Mouse (Mus musculus) heart, embryonic 10.5 days (tissue): Measurements from ENCODE around the gene Ppp1r9a. TPM values are rescaled to one million over a fixed set of nuclear protein-coding genes. Genes with fewer than 3 reads are reported as not detected.
A peak's percentile ranks its signal among the peaks of the same experiment; 100 is the strongest.

ENCODE experiments used
- DNase-seq: peaks from one replicate; pipeline ENCODE4 v3.0.0-alpha.2; 2017; ENCODE audit warnings: low spot score
- H3K27ac ChIP-seq: fragments of 300-500 bp; sonication (generic); 2 replicates; pipeline ENCODE4 v1.5.1; 2016; ENCODE audit warnings: mild to moderate bottlenecking
- H3K27me3 ChIP-seq: fragments of 300-500 bp; sonication (generic); 2 replicates; pipeline ENCODE4 v1.6.1; 2016; ENCODE audit warnings: mild to moderate bottlenecking; ENCODE audit not compliant: poor library complexity, insufficient read depth, severe bottlenecking
- H3K36me3 ChIP-seq: fragments of 300-500 bp; sonication (generic); 2 replicates; pipeline ENCODE4 v1.6.1; 2016; ENCODE audit warnings: mild to moderate bottlenecking, moderate library complexity
- H3K4me1 ChIP-seq: fragments of 300-500 bp; sonication (generic); 2 replicates; pipeline ENCODE4 v1.6.1; 2016; ENCODE audit warnings: mild to moderate bottlenecking
- H3K4me3 ChIP-seq: fragments of 300-500 bp; sonication (generic); 2 replicates; pipeline ENCODE4 v1.5.1; 2016; ENCODE audit warnings: mild to moderate bottlenecking, moderate library complexity
- H3K9me3 ChIP-seq: fragments of 300-500 bp; sonication (generic); 2 replicates; pipeline ENCODE4 v1.6.1; 2016; ENCODE audit warnings: mild to moderate bottlenecking, moderate library complexity
- WGBS: fragments of 180-500 bp; shearing (Covaris S2); methylation state at CpG from one replicate; pipeline ENCODE4 v1.1.7; 2016; 5-methylcytosine and 5-hydroxymethylcytosine counted together
- polyA plus RNA-seq: library from polyadenylated mRNA; unstranded; fragments of >200 nt; fragmentation: Nextera tagmentation; extraction: Ambion mirVana; gene quantifications from 2 replicates; pipeline ENCODE4 v1.2.1, GENCODE M21; 2016

Ppp1r9a gene
- polyA plus RNA-seq, 1 experiment from 2014 or later = 21.4 TPM

GRCm38 (mm10) chr6:5167051-5167677, 264.4 kb downstream of the Ppp1r9a start:
- WGBS = 40% methylated on average over 14 of the region's 14 CpGs
- Histone ChIP-seq H3K4me1 (peaks cover 12% of the 10 kb centered on the region; the same call in 1 of the 2 replicates), H3K4me3 (no peak overlapping the region), H3K36me3 (no peaks in the 10 kb centered on the region), H3K9me3 (no peaks in the 10 kb centered on the region), H3K27me3 (no peaks in the 10 kb centered on the region), H3K27ac (peak overlapping the region; percentile 42; the same call in 1 of the 2 replicates)
- no peak for DNase-seq

- Histone ChIP-seq H3K27me3 (no peaks in the 10 kb centered on the region), H3K27ac (no peak overlapping the region), H3K9me3 (no peaks in the 10 kb centered on the region), H3K4me1 (peaks cover 17% of the 10 kb centered on the region), H3K36me3 (no peaks in the 10 kb centered on the region), H3K4me3 (no peak overlapping the region)
- no peak for DNase-seq
- WGBS = 74% methylated on average over 9 of the region's 9 CpGs
Measured at GRCm38 (mm10) chr6:5168158-5168557, 265.4 kb downstream of the Ppp1r9a start.

DNA sequence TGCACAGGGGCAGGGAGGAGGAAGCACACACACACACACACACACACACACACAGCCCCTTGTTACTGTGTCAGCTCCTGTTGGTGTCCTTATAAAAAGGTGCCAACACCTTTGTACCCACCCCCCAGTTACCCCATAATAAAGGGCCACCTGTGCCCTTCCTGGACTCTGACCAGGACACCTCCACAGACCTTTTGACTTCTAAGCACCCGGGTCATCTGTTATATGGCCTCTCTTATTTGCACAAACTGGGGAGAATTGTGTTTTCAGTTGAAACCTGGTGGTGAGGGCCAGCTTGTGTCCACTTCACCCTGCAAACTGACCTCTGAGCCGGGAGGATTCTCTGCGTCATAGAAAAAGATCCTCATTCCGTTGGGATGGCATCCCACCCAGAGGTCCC, 268.7 kb downstream of the Ppp1r9a start:
- 84% methylated on average over 4 of the region's 4 CpGs for WGBS
- Histone ChIP-seq H3K36me3 (no peaks in the 10 kb centered on the region), H3K9me3 (no peaks in the 10 kb centered on the region), H3K27me3 (no peaks in the 10 kb centered on the region), H3K4me1 (peaks cover 12% of the 10 kb centered on the region), H3K4me3 (no peak overlapping the region), H3K27ac (no peak overlapping the region)
- DNase-seq = no peak

- no peak for DNase-seq
- H3K9me3 ChIP-seq = no peaks in the 10 kb centered on the region
- no peaks in the 10 kb centered on the region for H3K27me3 ChIP-seq
- WGBS = 63% methylated on average over 9 of the region's 9 CpGs
- no peaks in the 10 kb centered on the region for H3K36me3 ChIP-seq
- H3K4me3 ChIP-seq = no peak overlapping the region
- H3K27ac ChIP-seq = no peak overlapping the region
- H3K4me1 ChIP-seq = peaks cover 7% of the 10 kb centered on the region
Measured at GRCm38 (mm10) chr6:5172571-5172970, 269.9 kb downstream of the Ppp1r9a start.

GRCm38 (mm10) chr6:5174179-5174812, 271.6 kb downstream of the Ppp1r9a start:
- no peaks in the 10 kb centered on the region for H3K36me3 ChIP-seq
- H3K4me3 ChIP-seq = no peak overlapping the region
- 88% methylated on average over 10 of the region's 10 CpGs for WGBS
- peaks cover 5% of the 10 kb centered on the region; the same call in 1 of the 2 replicates for H3K4me1 ChIP-seq
- no peaks in the 10 kb centered on the region for H3K27me3 ChIP-seq
- H3K27ac ChIP-seq = no peak overlapping the region
- no peaks in the 10 kb centered on the region for H3K9me3 ChIP-seq
- no peak for DNase-seq

GRCm38 (mm10) chr6:5177967-5178891, 275.5 kb downstream of the Ppp1r9a start:
- WGBS = 61% methylated on average over 19 of the region's 19 CpGs
- H3K4me1 ChIP-seq = no peaks in the 10 kb centered on the region
- no peak overlapping the region for H3K27ac ChIP-seq
- no peaks in the 10 kb centered on the region for H3K27me3 ChIP-seq
- DNase-seq = no peak
- H3K36me3 ChIP-seq = no peaks in the 10 kb centered on the region
- no peak overlapping the region for H3K4me3 ChIP-seq
- no peaks in the 10 kb centered on the region for H3K9me3 ChIP-seq

- H3K27me3 ChIP-seq = no peaks in the 10 kb centered on the region
- no peak overlapping the region for H3K27ac ChIP-seq
- H3K9me3 ChIP-seq = no peaks in the 10 kb centered on the region
- no peak for DNase-seq
- H3K4me3 ChIP-seq = no peak overlapping the region
- H3K4me1 ChIP-seq = no peaks in the 10 kb centered on the region
- no peaks in the 10 kb centered on the region for H3K36me3 ChIP-seq
- WGBS = 81% methylated on average over 6 of the region's 6 CpGs
Measured at GRCm38 (mm10) chr6:5179189-5179588, 276.5 kb downstream of the Ppp1r9a start.

DNA sequence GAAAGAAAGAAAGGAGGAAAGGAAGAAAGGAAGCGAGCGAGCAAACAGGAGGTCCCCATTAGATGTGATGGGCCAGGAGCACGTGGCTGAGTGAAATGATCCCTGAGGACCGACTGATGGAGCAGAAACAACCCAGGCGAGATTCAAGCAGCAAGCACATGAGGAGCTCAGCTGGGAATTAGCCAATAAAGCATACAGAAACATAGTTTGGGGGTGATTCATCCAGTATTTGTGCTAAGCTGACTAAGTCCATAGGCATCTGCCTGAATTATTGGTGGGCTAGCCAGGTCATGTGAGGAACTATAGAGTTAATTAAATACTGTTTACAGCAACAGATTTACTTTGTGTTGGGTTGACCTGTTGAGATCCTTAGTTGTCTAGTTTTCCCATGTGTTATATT, 277.9 kb downstream of the Ppp1r9a start:
- H3K27me3 ChIP-seq = no peaks in the 10 kb centered on the region
- no peaks in the 10 kb centered on the region for H3K4me1 ChIP-seq
- no peaks in the 10 kb centered on the region for H3K9me3 ChIP-seq
- 78% methylated on average over 5 of the region's 5 CpGs for WGBS
- H3K36me3 ChIP-seq = no peaks in the 10 kb centered on the region
- no peak overlapping the region for H3K27ac ChIP-seq
- DNase-seq = no peak
- no peak overlapping the region for H3K4me3 ChIP-seq

DNA sequence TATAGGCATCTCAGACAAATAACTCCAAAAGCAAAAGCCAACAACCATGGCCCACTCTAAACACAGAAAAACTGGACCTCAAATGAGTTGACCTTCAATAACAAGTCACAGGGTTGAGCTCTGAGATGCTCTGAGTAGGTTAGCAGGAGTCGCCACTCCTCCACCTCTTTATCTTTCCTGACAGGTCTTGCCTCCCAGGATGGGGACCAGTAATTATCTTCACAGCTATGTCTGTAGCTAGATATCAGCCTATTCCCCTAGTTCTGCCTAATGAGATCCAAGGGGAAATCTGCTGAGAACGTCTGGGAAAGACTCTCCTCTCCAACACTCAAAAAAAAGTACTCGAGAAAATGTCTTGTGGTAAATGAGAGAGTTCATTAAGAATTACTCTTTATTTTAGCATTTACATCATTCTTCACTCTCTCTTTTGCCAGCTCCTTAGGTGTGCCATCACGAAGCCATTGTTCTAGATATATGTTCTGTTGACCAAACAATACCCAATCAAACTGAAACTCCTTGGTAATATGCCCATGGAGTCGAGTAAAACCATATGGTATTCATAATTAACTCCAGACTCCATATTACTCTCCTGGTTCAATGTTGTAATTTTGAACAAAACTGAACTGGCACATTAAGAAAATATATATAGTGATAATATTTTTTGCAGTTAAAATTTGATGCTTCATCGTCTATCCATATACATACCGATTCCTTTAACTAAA, 283.7 kb downstream of the Ppp1r9a start:
- DNase-seq = no peak
- WGBS = 64% methylated on average over 7 of the region's 7 CpGs
- no peaks in the 10 kb centered on the region for H3K4me1 ChIP-seq

GRCm38 (mm10) chr6:5187586-5187985, 284.9 kb downstream of the Ppp1r9a start:
- Histone ChIP-seq H3K4me1 (no peaks in the 10 kb centered on the region), H3K27ac (no peak overlapping the region), H3K9me3 (no peaks in the 10 kb centered on the region), H3K27me3 (no peaks in the 10 kb centered on the region), H3K36me3 (no peaks in the 10 kb centered on the region), H3K4me3 (no peak overlapping the region)
- WGBS = 87% methylated on average over 6 of the region's 6 CpGs
- DNase-seq = no peak

More for the DNA sequence above, 283.7 kb downstream of the Ppp1r9a start:
- no peak overlapping the region for H3K4me3 ChIP-seq
- H3K36me3 ChIP-seq = no peaks in the 10 kb centered on the region
- no peak overlapping the region for H3K27ac ChIP-seq
- H3K9me3 ChIP-seq = no peaks in the 10 kb centered on the region
- H3K27me3 ChIP-seq = no peaks in the 10 kb centered on the region

- H3K4me1 ChIP-seq = no peaks in the 10 kb centered on the region
- no peaks in the 10 kb centered on the region for H3K9me3 ChIP-seq
- no peaks in the 10 kb centered on the region for H3K27me3 ChIP-seq
- H3K27ac ChIP-seq = no peak overlapping the region
- H3K4me3 ChIP-seq = no peak overlapping the region
- 78% methylated on average over 5 of the region's 5 CpGs for whole genome bisulfite sequencing
- H3K36me3 ChIP-seq = no peaks in the 10 kb centered on the region
- no peak for DNase-seq
Measured at GRCm38 (mm10) chr6:5188036-5188435, 285.3 kb downstream of the Ppp1r9a start.

DNA sequence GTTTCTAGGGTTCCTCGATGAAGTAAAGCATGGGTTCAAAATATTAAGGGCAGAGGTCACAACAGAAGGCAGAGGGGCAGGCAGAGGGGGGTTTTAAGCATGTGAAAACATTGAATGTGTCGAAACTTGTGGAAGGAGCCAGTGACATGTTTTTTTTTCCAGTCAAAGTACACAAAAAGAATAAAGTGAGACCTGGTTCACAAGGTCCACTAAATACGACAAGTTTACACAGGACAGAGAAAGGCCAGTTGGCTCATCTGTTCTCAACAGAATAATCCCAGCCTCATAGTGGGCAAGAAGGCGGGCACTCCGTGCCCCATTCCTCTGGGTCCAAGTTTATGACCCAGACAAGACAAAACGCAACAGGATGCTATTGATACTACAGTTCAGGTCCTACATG, 286.2 kb downstream of the Ppp1r9a start:
- H3K4me1 ChIP-seq = peaks cover 7% of the 10 kb centered on the region; the same call in 1 of the 2 replicates
- H3K9me3 ChIP-seq = no peaks in the 10 kb centered on the region
- no peak overlapping the region for H3K4me3 ChIP-seq
- DNase-seq = no peak
- 70% methylated on average over 6 of the region's 6 CpGs for WGBS
- H3K27ac ChIP-seq = no peak overlapping the region
- H3K36me3 ChIP-seq = no peaks in the 10 kb centered on the region
- H3K27me3 ChIP-seq = no peaks in the 10 kb centered on the region
